Mouse (Mus musculus) urinary bladder, postnatal 36 days (tissue): ENCODE data around the gene Cdcp2.
A peak's percentile ranks its signal among the peaks of the same experiment; 100 is the strongest.
"Not testable (repeated sequence)": the region's sequence is repeated elsewhere in the genome, so short reads cannot be mapped to it uniquely, and the experiment has no call there.

ENCODE experiments used
- DNase-seq, 2 experiments: peaks; one replicate each; pipeline ENCODE4 v3.0.0; 2022; ENCODE audit warnings: low spot score in 2 of 2, mixed read lengths in 1 of 2

Cdcp2 gene

GRCm38 (mm10) chr4:107091696-107092095, 5.0 kb upstream of the Cdcp2 start:
- DNase-seq, result no peak

- no peak for DNase-seq
These were observed 2.1 kb upstream of the Cdcp2 start for GRCm38 (mm10) chr4:107094484-107095187.

GRCm38 (mm10) chr4:107096043-107096442, 648 bp upstream of the Cdcp2 start:
- no peak for DNase-seq

- no peak for DNase-seq
These were observed 1.2 kb downstream of the Cdcp2 start for GRCm38 (mm10) chr4:107097871-107098270.

- DNase-seq, result no peak
These were observed 1.7 kb downstream of the Cdcp2 start for GRCm38 (mm10) chr4:107098375-107098774.

- no peak for DNase-seq
These were observed 2.3 kb downstream of the Cdcp2 start for GRCm38 (mm10) chr4:107098791-107099525.

- DNase-seq, result no peak
These were observed 5.5 kb downstream of the Cdcp2 start for GRCm38 (mm10) chr4:107102220-107102619.

GRCm38 (mm10) chr4:107106777-107107176, 10.1 kb downstream of the Cdcp2 start:
- no peak for DNase-seq

GRCm38 (mm10) chr4:107108291-107108731, 11.6 kb downstream of the Cdcp2 start:
- DNase-seq, result peak in 1 of 2 experiments; percentile 37

- not testable (repeated sequence) for DNase-seq
These were observed 12.5 kb downstream of the Cdcp2 start for GRCm38 (mm10) chr4:107109181-107109580.

GRCm38 (mm10) chr4:107114278-107114677, 17.6 kb downstream of the Cdcp2 start:
- DNase-seq, result no peak

GRCm38 (mm10) chr4:107117741-107118385, 21.2 kb downstream of the Cdcp2 start:
- no peak for DNase-seq

- DNase-seq, result no peak
These were observed 22.4 kb downstream of the Cdcp2 start for GRCm38 (mm10) chr4:107119056-107119455.

- DNase-seq, result no peak
These were observed 24.0 kb downstream of the Cdcp2 start for GRCm38 (mm10) chr4:107120676-107121075.

- peak; percentile 19 for DNase-seq
These were observed 24.7 kb downstream of the Cdcp2 start for GRCm38 (mm10) chr4:107121165-107121943.

- DNase-seq, result no peak
These were observed 27.7 kb downstream of the Cdcp2 start for GRCm38 (mm10) chr4:107124376-107124775.

GRCm38 (mm10) chr4:107125101-107125500, 28.4 kb downstream of the Cdcp2 start:
- DNase-seq, result no peak

GRCm38 (mm10) chr4:107126389-107126788, 29.7 kb downstream of the Cdcp2 start:
- no peak for DNase-seq

GRCm38 (mm10) chr4:107126891-107127524, 30.3 kb downstream of the Cdcp2 start:
- no peak for DNase-seq

GRCm38 (mm10) chr4:107127901-107128669, 31.4 kb downstream of the Cdcp2 start:
- DNase-seq, result peak; percentile 18 to 28
